In genomic region chr13:59910179-59911071, GRCm38 (mm10) we compare ENCODE assay signal across 13 mouse cellular contexts.
DNase-seq lines count a peak whose midpoint lies in the region; ATAC-seq lines count a peak whose summit lies in the region.
"Had no signal": no experiment of that assay in that cellular context is flagged by ENCODE, and none has a peak within 500 bp of the region (broad histone marks: within the 10 kb centered on the region; RNA-seq: fewer than 3 reads in every experiment).

No protein-coding gene starts in this region.

- no peak for DNase-seq in hindbrain, embryonic 10.5 days (ENCODE audit: low spot score)
- no peak for DNase-seq in hindbrain, embryonic 11.5 days (ENCODE audit: low spot score)
- peak; percentile 55 for DNase-seq in embryonic facial prominence, embryonic 14.5 days (ENCODE audit: low spot score)
- DNase-seq in spleen, adult 12 weeks (ENCODE audit: low spot score) = no peak
- DNase-seq in lung, adult 18-20 months = no peak
- no peak for DNase-seq in left cerebral cortex, postnatal 25 days (ENCODE audit: low spot score in 2 of 2)
- DNase-seq: cerebellum, adult 9-10 months; lung, adult 2 months; spleen, adult 18-20 months; thymus, postnatal 36 days had no signal

- H3K27ac ChIP-seq in hindbrain, embryonic 10.5 days = peak overlapping the region; percentile 54
- H3K27ac ChIP-seq in hindbrain, embryonic 11.5 days (ENCODE audit: low read depth, low read length) = no peak overlapping the region
- peak overlapping the region; percentile 61 for H3K27ac ChIP-seq in embryonic facial prominence, embryonic 14.5 days (replicated peaks; ENCODE audit: low read depth, low read length)
- peak overlapping the region; percentile 24 to 47; a peak in 1 of 4 replicates for H3K27ac ChIP-seq in heart, embryonic 14.5 days (replicated peaks in 1 of 2; ENCODE audit: control insufficient read depth in 1 of 2, insufficient read depth in 1 of 2, low read depth in 2 of 2, low read length in 2 of 2)
- H3K27ac ChIP-seq in midbrain, embryonic 12.5 days (replicated peaks) = peak overlapping the region; percentile 43
- H3K27ac ChIP-seq: kidney, embryonic 15.5 days had no signal

- no peaks in the 10 kb centered on the region for H3K36me3 ChIP-seq in hindbrain, embryonic 10.5 days
- H3K36me3 ChIP-seq in hindbrain, embryonic 11.5 days (ENCODE audit: control insufficient read depth, insufficient read depth, low read length) = no peaks in the 10 kb centered on the region
- no peaks in the 10 kb centered on the region for H3K36me3 ChIP-seq in embryonic facial prominence, embryonic 14.5 days (ENCODE audit: control insufficient read depth, insufficient read depth, low read length)
- H3K36me3 ChIP-seq in heart, embryonic 14.5 days (ENCODE audit: control insufficient read depth, insufficient read depth, low read length) = no peaks in the 10 kb centered on the region
- H3K36me3 ChIP-seq in midbrain, embryonic 12.5 days = no peaks in the 10 kb centered on the region
- H3K36me3 ChIP-seq: kidney, embryonic 15.5 days had no signal

- H3K4me3 ChIP-seq in hindbrain, embryonic 10.5 days = no peak overlapping the region
- H3K4me3 ChIP-seq in hindbrain, embryonic 11.5 days (ENCODE audit: low read depth, low read length) = no peak overlapping the region
- H3K4me3 ChIP-seq in embryonic facial prominence, embryonic 14.5 days (ENCODE audit: low read depth, low read length) = no peak overlapping the region
- H3K4me3 ChIP-seq in heart, embryonic 14.5 days (ENCODE audit: control insufficient read depth in 1 of 2, insufficient read depth in 1 of 2, low read depth in 1 of 2, low read length in 2 of 2) = no peak overlapping the region
- H3K4me3 ChIP-seq in midbrain, embryonic 12.5 days = no peak overlapping the region
- H3K4me3 ChIP-seq: kidney, embryonic 15.5 days had no signal

- WGBS in hindbrain, embryonic 10.5 days = 33% methylated on average over 8 of the region's 8 CpGs
- 33% methylated on average over 8 of the region's 8 CpGs for WGBS in hindbrain, embryonic 11.5 days
- 31% methylated on average over 8 of the region's 8 CpGs for WGBS in embryonic facial prominence, embryonic 14.5 days
- 36% methylated on average over 8 of the region's 8 CpGs for WGBS in heart, embryonic 14.5 days
- WGBS in midbrain, embryonic 12.5 days = 9% methylated on average over 8 of the region's 8 CpGs

- H3K4me1 ChIP-seq in hindbrain, embryonic 10.5 days (replicated peaks) = peaks cover 16% of the 10 kb centered on the region
- no peaks in the 10 kb centered on the region for H3K4me1 ChIP-seq in hindbrain, embryonic 11.5 days (replicated peaks; ENCODE audit: control insufficient read depth, insufficient read depth, low read length)
- peaks cover 15% of the 10 kb centered on the region for H3K4me1 ChIP-seq in embryonic facial prominence, embryonic 14.5 days (ENCODE audit: control insufficient read depth, insufficient read depth, low read length)
- peaks cover 4 to 10% of the 10 kb centered on the region in 2 experiments; a peak in 3 of 4 replicates for H3K4me1 ChIP-seq in heart, embryonic 14.5 days (ENCODE audit: control insufficient read depth in 2 of 2, insufficient read depth in 2 of 2, low read length in 2 of 2)
- H3K4me1 ChIP-seq in midbrain, embryonic 12.5 days = peaks cover 18% of the 10 kb centered on the region

- H3K27me3 ChIP-seq in hindbrain, embryonic 10.5 days (ENCODE audit: insufficient read depth, poor library complexity, severe bottlenecking) = no peaks in the 10 kb centered on the region
- no peaks in the 10 kb centered on the region for H3K27me3 ChIP-seq in hindbrain, embryonic 11.5 days (ENCODE audit: control insufficient read depth, insufficient read depth, low read length)
- H3K27me3 ChIP-seq in embryonic facial prominence, embryonic 14.5 days (replicated peaks; ENCODE audit: control insufficient read depth, insufficient read depth, low read length) = no peaks in the 10 kb centered on the region
- no peaks in the 10 kb centered on the region for H3K27me3 ChIP-seq in heart, embryonic 14.5 days (ENCODE audit: control insufficient read depth, insufficient read depth, low read length)
- no peaks in the 10 kb centered on the region for H3K27me3 ChIP-seq in midbrain, embryonic 12.5 days
- H3K27me3 ChIP-seq: kidney, embryonic 15.5 days had no signal

- intact Hi-C loops in left cerebral cortex, postnatal 25 days (cut with DNase I) = no loop called here

- H3K9ac ChIP-seq in hindbrain, embryonic 11.5 days (ENCODE audit: low read depth, low read length) = no peak overlapping the region
- H3K9ac ChIP-seq in embryonic facial prominence, embryonic 14.5 days (ENCODE audit: low read depth, low read length) = no peak overlapping the region
- H3K9ac ChIP-seq in heart, embryonic 14.5 days (ENCODE audit: low read length) = peak overlapping the region; percentile 34; the same call in 1 of the 2 replicates
- H3K9ac ChIP-seq in midbrain, embryonic 12.5 days (replicated peaks) = no peak overlapping the region
- H3K9ac ChIP-seq: kidney, embryonic 15.5 days had no signal

- no peak for ATAC-seq in hindbrain, embryonic 11.5 days (ENCODE audit: low FRiP score)
- peak; percentile 68; the same call in 1 of the 2 replicates for ATAC-seq in embryonic facial prominence, embryonic 14.5 days (ENCODE audit: low read depth)
- no peak for ATAC-seq in heart, embryonic 14.5 days (ENCODE audit: insufficient number of reproducible peaks, insufficient read depth, low FRiP score, low read depth)
- peak; percentile 44; the same call in 1 of the 2 replicates for ATAC-seq in midbrain, embryonic 12.5 days (ENCODE audit: low FRiP score, low read depth)

- H3K4me2 ChIP-seq in hindbrain, embryonic 11.5 days (replicated peaks; ENCODE audit: low read depth, low read length) = no peak overlapping the region
- no peak overlapping the region for H3K4me2 ChIP-seq in embryonic facial prominence, embryonic 14.5 days (ENCODE audit: low read depth, low read length)
- 0 out of 2 replicates have a peak overlapping the region, but pooled peaks have one; percentile 18 for H3K4me2 ChIP-seq in heart, embryonic 14.5 days (ENCODE audit: low read length)
- H3K4me2 ChIP-seq in midbrain, embryonic 12.5 days (replicated peaks) = peak overlapping the region; percentile 11; the same call in 1 of the 2 replicates
- H3K4me2 ChIP-seq: kidney, embryonic 15.5 days had no signal

- H3K9me3 ChIP-seq in hindbrain, embryonic 10.5 days = peaks cover 10% of the 10 kb centered on the region; the same call in 1 of the 2 replicates
- H3K9me3 ChIP-seq in hindbrain, embryonic 11.5 days (ENCODE audit: control insufficient read depth, low read length) = no peaks in the 10 kb centered on the region
- H3K9me3 ChIP-seq in embryonic facial prominence, embryonic 14.5 days (ENCODE audit: control insufficient read depth, low read length) = 0 out of 2 replicates have a peak, but pooled peaks cover 3% of the 10 kb centered on the region
- 0 out of 2 replicates have a peak, but pooled peaks cover 3% of the 10 kb centered on the region for H3K9me3 ChIP-seq in heart, embryonic 14.5 days (ENCODE audit: control insufficient read depth, low read length)
- peaks cover 4% of the 10 kb centered on the region; the same call in 1 of the 2 replicates for H3K9me3 ChIP-seq in midbrain, embryonic 12.5 days

Comparison
In these comparisons a context has a peak if more than half of its experiments do, and no peak if none do; other contexts are left out.
1. ATAC-seq: peak in embryonic facial prominence, embryonic 14.5 days (single experiment) and midbrain, embryonic 12.5 days (single experiment); none in hindbrain, embryonic 11.5 days (single experiment) and heart, embryonic 14.5 days (single experiment).
2. H3K4me2 ChIP-seq: peak in heart, embryonic 14.5 days (single experiment) and midbrain, embryonic 12.5 days (single experiment); none in hindbrain, embryonic 11.5 days (single experiment) and embryonic facial prominence, embryonic 14.5 days (single experiment).